Mouse (Mus musculus) heart, embryonic 14.5 days (tissue): Measurements from ENCODE around the gene Basp1. TPM values are rescaled to one million over a fixed set of nuclear protein-coding genes. Genes with fewer than 3 reads are reported as not detected.
A peak's percentile ranks its signal among the peaks of the same experiment; 100 is the strongest.

Experiments used
- ATAC-seq: fragments of 200-750 bp; cut with Nextera tagmentation; 2 replicates; pipeline ENCODE4 v1.8.0; 2017; ENCODE audit warnings: low read depth, moderate TSS enrichment; ENCODE audit not compliant: insufficient number of reproducible peaks, insufficient read depth, low FRiP score
- H3K27ac ChIP-seq, 2 experiments: fragments of 200-500 bp in 1 of 2; fragments of 300-500 bp in 1 of 2; sonication (generic) in 1 of 2; replicated peaks in 1 of 2; 2 replicates each; pipeline ENCODE4 v1.5.1; 2012 to 2014; ENCODE audit warnings: low read depth in 2 of 2, low read length in 2 of 2, control low read depth in 1 of 2, mild to moderate bottlenecking in 1 of 2, mixed read lengths in 1 of 2; ENCODE audit not compliant: control insufficient read depth in 1 of 2, insufficient read depth in 1 of 2
- H3K27me3 ChIP-seq: fragments of 300-500 bp; sonication (generic); 2 replicates; pipeline ENCODE4 v1.6.1; 2014; ENCODE audit warnings: mild to moderate bottlenecking, low read length, control low read depth; ENCODE audit not compliant: control insufficient read depth, insufficient read depth
- H3K36me3 ChIP-seq: fragments of 300-500 bp; sonication (generic); 2 replicates; pipeline ENCODE4 v1.6.1; 2014; ENCODE audit warnings: mild to moderate bottlenecking, control low read depth, low read length, mixed read lengths; ENCODE audit not compliant: control insufficient read depth, insufficient read depth
- H3K4me1 ChIP-seq, 2 experiments: fragments of 200-500 bp in 1 of 2; fragments of 300-500 bp in 1 of 2; sonication (generic) in 1 of 2; 2 replicates each; pipeline ENCODE4 v1.6.1; 2012 to 2014; ENCODE audit warnings: low read length in 2 of 2, control low read depth in 1 of 2, mixed read lengths in 1 of 2; ENCODE audit not compliant: control insufficient read depth in 2 of 2, insufficient read depth in 2 of 2
- H3K4me2 ChIP-seq: fragments of 300-500 bp; sonication (generic); 2 replicates; pipeline ENCODE4 v1.6.1; 2014; ENCODE audit warnings: mild to moderate bottlenecking, low read length
- H3K4me3 ChIP-seq, 2 experiments: fragments of 200-500 bp in 1 of 2; fragments of 300-500 bp in 1 of 2; sonication (generic) in 1 of 2; 2 replicates each; pipeline ENCODE4 v1.5.1; 2012 to 2014; ENCODE audit warnings: low read length in 2 of 2, mild to moderate bottlenecking in 2 of 2, control low read depth in 1 of 2, low read depth in 1 of 2, moderate library complexity in 1 of 2; ENCODE audit not compliant: control insufficient read depth in 1 of 2, insufficient read depth in 1 of 2
- H3K9ac ChIP-seq: fragments of 300-500 bp; sonication (generic); 2 replicates; pipeline ENCODE4 v1.6.1; 2014; ENCODE audit warnings: mild to moderate bottlenecking, low read length
- H3K9me3 ChIP-seq: fragments of 300-500 bp; sonication (generic); 2 replicates; pipeline ENCODE4 v1.6.1; 2016; ENCODE audit warnings: low read length, control low read depth; ENCODE audit not compliant: control insufficient read depth
- WGBS: fragments of 180-500 bp; shearing (Covaris S2); extraction: QIAGEN DNeasy Blood & Tissue Kit; methylation state at CpG from one replicate; pipeline ENCODE4 v1.1.7; 2014; 5-methylcytosine and 5-hydroxymethylcytosine counted together
- polyA plus RNA-seq: library from polyadenylated mRNA; unstranded; fragments of >200 nt; fragmentation: Nextera tagmentation; extraction: Ambion mirVana; gene quantifications from 2 replicates; pipeline ENCODE4 v1.2.1, GENCODE M21; 2014

The Basp1 gene
- polyA plus RNA-seq, 1 experiment from 2014 or later = 9.4 TPM

DNA sequence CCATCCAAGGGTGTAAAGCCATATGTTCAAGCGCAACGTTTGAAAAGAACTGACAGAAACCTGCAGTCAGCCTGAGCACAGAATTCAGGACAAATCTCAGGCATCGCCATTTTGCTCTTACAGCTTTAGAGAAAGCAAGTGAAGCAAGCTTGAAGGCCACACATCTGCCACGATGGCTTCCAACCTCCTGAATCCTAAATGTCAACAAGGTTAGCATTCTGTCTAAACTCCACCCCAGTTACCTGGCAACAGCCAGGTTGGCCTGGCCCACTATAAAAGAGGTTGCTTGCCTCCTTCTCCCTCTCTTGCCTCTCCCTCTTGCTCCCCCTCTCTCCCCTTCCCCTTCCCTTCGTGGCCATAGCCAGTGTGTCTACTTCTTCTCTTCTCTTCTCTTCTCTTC lies 33.5 kb downstream of the Basp1 start:
- H3K9ac ChIP-seq = no peak overlapping the region
- 83% methylated on average over 5 of the region's 5 CpGs for WGBS

DNA sequence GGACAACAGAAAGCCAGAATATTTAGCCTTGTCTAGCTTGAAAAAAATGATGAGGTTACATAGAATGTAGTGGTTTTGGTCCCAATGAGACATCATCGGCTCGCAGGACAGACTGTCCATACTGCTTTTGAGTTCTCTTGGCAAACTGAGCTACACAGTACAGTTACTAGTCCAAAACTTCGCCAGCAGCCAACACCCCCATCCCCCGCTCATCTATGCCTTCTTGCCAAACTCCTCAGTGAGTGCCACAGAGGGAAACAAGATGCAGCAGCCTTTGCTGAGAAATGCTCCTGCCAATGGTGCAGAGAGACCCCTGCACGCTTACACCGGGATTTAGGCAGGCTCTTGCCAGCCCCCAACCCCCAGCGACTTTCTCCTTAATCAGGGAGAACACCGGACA lies 34.9 kb downstream of the Basp1 start:
- 82% methylated on average over 8 of the region's 8 CpGs for WGBS
- Histone ChIP-seq H3K4me3 (no peak overlapping the region), H3K27ac (no peak overlapping the region), H3K4me1 (peaks cover 0 to 2% of the 10 kb centered on the region in 2 experiments; a peak in 1 of 4 replicates), H3K9me3 (no peaks in the 10 kb centered on the region), H3K27me3 (no peaks in the 10 kb centered on the region), H3K4me2 (no peak overlapping the region), H3K36me3 (no peaks in the 10 kb centered on the region), H3K9ac (no peak overlapping the region)
- no peak for ATAC-seq

More for the DNA sequence above, 33.5 kb downstream of the Basp1 start:
- Histone ChIP-seq H3K27ac (no peak overlapping the region), H3K4me1 (peaks cover 0 to 2% of the 10 kb centered on the region in 2 experiments; a peak in 1 of 4 replicates), H3K27me3 (no peaks in the 10 kb centered on the region), H3K36me3 (no peaks in the 10 kb centered on the region), H3K4me3 (no peak overlapping the region), H3K4me2 (no peak overlapping the region), H3K9me3 (no peaks in the 10 kb centered on the region)
- no peak for ATAC-seq

DNA sequence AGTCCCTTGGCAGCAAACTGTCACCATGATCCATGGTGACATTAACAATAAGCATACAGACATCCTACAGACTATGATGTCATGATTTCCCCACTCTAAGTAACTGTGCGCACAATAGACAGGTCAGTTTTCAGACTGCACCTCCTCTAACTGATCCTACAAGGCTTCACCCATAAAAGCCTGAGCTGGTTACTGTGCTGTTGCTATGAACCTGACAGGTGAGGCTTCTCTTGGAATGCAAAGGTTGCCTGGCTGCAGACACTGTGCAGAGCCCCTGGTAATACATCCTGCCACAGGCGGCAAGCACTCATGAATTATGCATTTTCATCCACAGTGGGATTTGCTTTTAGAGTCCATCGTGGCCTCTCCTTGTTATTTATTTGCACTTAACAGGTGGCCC lies 36.6 kb downstream of the Basp1 start:
- Histone ChIP-seq H3K9ac (no peak overlapping the region), H3K4me2 (no peak overlapping the region), H3K27me3 (no peaks in the 10 kb centered on the region), H3K36me3 (no peaks in the 10 kb centered on the region), H3K9me3 (no peaks in the 10 kb centered on the region), H3K4me3 (no peak overlapping the region), H3K4me1 (peaks cover 0 to 2% of the 10 kb centered on the region in 2 experiments; a peak in 1 of 4 replicates), H3K27ac (no peak overlapping the region)
- WGBS = 50% methylated on average over 3 of the region's 3 CpGs
- no peak for ATAC-seq

DNA sequence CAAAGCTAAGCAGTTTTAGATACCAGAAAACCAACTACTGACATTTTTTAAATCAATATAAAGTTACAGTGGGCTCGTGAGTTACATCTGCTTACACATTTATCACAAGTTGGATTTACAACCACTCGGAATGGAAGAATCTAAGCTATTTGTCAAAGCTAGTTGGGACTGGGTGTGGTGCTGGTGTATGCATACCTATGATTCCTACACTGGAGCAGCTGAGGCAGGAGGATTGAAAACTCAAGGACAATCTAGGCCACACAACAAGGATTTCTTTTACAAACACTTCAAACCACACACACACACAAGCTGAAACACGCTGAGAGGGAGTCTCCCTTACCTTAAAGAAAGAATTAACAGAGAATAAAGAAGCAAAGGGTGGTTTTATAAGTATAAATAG lies 40.1 kb downstream of the Basp1 start:
- no peak overlapping the region for H3K9ac ChIP-seq
- 72% methylated on average over 3 of the region's 3 CpGs for WGBS
- no peak for ATAC-seq
- H3K27me3 ChIP-seq = no peaks in the 10 kb centered on the region
- H3K9me3 ChIP-seq = no peaks in the 10 kb centered on the region
- no peak overlapping the region for H3K4me3 ChIP-seq
- no peaks in the 10 kb centered on the region for H3K36me3 ChIP-seq
- peaks cover 0 to 2% of the 10 kb centered on the region in 2 experiments; a peak in 1 of 4 replicates for H3K4me1 ChIP-seq
- no peak overlapping the region for H3K27ac ChIP-seq
- no peak overlapping the region for H3K4me2 ChIP-seq

DNA sequence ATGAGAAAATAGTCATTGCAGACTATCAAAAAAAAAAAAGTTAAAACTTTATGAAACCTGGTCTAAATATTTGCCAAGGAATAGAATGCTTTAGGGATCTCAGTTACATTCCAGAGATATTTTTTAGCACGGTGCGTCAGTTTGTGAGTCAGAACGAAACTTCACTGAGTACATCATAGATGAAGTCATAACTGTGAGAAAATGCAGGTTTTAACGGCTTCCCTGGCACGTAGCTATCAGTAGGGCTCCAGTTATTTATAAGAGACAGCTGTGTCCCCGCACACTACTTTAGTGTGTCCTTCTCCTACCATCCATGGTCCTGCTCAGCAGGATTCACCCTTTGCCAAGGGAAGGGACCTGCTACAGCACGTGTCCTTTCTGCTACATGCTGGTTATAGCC lies 44.0 kb downstream of the Basp1 start:
- H3K4me2 ChIP-seq = no peak overlapping the region
- WGBS = 63% methylated on average over 7 of the region's 7 CpGs

DNA sequence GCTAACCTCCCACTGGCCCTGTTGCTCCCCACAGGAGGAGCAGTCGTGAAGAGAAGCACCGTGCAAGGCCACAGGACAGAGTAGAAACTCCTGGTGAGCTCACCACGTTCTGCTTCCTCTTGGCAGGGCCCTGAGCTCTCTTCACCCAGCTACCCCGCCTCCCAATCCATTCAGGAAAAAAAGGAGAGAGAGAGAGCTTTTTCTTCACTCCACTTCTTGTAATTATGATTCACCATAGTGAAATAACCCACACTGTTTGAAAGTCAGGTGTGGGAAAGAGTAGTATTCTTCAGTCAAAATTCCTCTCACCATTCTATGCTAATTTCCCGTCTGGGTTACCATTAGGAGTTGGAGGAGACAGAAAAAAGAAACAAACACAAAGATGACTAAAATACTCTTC lies 48.1 kb downstream of the Basp1 start:
- Histone ChIP-seq H3K9me3 (no peaks in the 10 kb centered on the region), H3K36me3 (no peaks in the 10 kb centered on the region), H3K4me1 (peaks cover 0 to 5% of the 10 kb centered on the region in 2 experiments; a peak in 1 of 4 replicates), H3K4me2 (no peak overlapping the region), H3K27ac (no peak overlapping the region), H3K9ac (no peak overlapping the region), H3K4me3 (no peak overlapping the region), H3K27me3 (no peaks in the 10 kb centered on the region)
- 62% methylated on average over 5 of the region's 5 CpGs for WGBS
- ATAC-seq = no peak

More for the DNA sequence above, 44.0 kb downstream of the Basp1 start:
- H3K36me3 ChIP-seq = no peaks in the 10 kb centered on the region
- H3K4me3 ChIP-seq = no peak overlapping the region
- H3K9me3 ChIP-seq = no peaks in the 10 kb centered on the region
- no peaks in the 10 kb centered on the region for H3K27me3 ChIP-seq
- H3K9ac ChIP-seq = no peak overlapping the region
- peaks cover 0 to 5% of the 10 kb centered on the region in 2 experiments; a peak in 1 of 4 replicates for H3K4me1 ChIP-seq
- H3K27ac ChIP-seq = no peak overlapping the region
- ATAC-seq = no peak

DNA sequence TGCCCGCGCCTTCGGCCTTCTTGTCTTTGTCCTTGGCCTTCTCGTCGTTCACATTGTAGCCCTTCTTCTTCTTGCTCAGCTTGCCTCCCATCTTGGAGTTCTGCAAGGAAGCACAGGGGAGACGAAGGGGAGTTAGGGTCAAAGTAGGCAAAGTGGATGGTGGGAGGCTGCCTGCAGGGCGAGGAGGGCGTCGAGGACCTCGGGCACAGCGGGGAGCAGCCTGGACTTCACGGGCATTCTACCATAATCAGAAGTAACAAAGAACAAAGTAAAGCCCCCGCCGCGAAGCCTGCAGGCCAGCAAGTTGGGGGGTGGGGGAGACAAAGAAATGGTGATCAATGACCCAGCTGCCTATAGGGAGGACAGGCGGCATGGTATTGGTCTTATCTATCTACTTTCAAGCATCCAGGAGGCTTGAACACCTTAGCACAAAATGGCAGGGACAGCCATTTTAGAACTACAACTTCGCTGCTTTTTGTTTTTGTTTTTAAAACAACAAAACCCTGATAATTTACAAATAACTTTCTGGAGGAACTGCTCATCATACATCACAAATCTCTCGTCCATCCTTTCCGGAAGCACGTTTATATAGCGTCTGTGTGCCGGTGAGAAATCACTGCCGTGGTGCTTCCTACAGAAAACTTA lies 48.6 kb downstream of the Basp1 start:
- Histone ChIP-seq H3K4me1 (peaks cover 0 to 5% of the 10 kb centered on the region in 2 experiments; a peak in 1 of 4 replicates), H3K9me3 (no peaks in the 10 kb centered on the region), H3K4me2 (peak overlapping the region; percentile 86), H3K36me3 (no peaks in the 10 kb centered on the region), H3K9ac (peak overlapping the region; percentile 78), H3K4me3 (peak overlapping the region; percentile 48 to 54), H3K27me3 (no peaks in the 10 kb centered on the region), H3K27ac (no peak overlapping the region)
- 37% methylated on average over 22 of the region's 23 CpGs for whole genome bisulfite sequencing
- ATAC-seq = no peak
